Mouse (Mus musculus): ENCODE results near the gene Osbp2. TPM values are rescaled to one million over a fixed set of nuclear protein-coding genes. Genes with fewer than 3 reads are reported as not detected.

Gene Osbp2
- polyA plus RNA-seq, 1 experiment from 2014 or later, result 0.15 TPM

DNA sequence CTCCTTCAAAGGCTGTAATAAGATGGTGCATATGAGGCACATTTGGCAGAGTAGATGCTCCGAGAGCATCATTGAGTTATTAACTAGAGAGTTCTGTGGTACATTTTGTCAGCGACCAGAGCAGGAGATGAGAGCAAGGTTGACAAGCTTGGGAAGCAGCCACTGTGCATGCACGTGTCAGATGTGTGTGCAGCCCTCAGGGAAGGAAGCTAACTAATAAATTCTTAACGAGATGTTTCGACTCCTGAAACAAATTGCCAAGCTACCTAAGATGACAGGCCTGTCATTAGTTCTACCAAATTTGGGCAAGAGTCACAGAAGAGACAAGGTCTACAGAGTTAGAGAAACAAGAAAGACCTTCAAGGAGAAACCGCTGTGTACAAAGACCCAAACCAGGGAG, 640 bp upstream of the Osbp2 start:
- no peaks in the 10 kb centered on the region for H3K27me3 ChIP-seq
- ChIA-PET CTCF (interaction anchor here (1.3 kb wide), 1 partner anchor 15 kb away, joined by 3 read pairs; no protein-coding TSS in a partner anchor), POLR2A (no interaction called here)
- DNase-seq (ENCODE audit: low read depth, low spot score) (no peak), ATAC-seq (no peak)
- in situ Hi-C loops (cut with MboI; ENCODE audit: low pct_unique_long_range_greater_than_20kb), result no loop called here
- TF ChIP-seq CTCF (IDR thresholded peaks at IDR 0.05), result no peak

DNA sequence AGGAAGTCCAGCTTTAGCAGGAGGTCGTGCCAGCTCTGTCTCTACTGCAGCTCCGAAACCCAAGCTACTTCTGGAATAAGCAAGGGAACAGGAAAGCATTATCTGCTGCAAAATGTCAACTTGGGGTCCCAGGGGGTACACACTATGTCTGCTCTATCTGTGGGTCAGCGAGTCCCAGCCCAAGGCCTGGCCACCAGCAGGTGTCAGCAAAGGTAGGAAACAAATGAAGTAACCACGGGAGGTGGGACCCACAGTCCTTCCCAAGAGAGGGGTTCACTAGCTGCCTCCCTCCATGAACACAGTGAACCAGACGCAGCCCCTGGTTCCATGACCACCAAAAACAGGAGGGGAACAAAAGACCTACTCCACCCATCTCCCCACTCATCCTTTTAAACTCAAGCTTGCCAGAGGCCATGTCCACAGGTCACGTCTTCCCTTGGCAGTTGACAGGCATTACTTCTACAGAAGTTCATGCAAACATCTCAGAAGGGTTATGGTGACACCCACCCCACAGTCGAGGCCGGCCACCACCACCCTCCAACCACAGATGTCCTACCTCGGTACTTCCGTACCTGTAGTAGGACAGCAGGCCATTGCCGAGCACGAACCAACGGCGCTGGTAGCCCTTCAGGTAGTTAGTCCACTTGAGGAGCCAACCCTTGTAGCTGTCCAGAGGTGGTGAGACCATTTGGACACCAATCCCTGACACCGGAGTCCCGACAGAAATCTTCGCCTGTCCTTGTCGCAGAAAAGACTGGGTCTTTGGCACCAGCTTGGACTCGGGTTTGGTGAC, 846 bp downstream of the Osbp2 start:
- in situ Hi-C loops (cut with MboI; ENCODE audit: low pct_unique_long_range_greater_than_20kb), result no loop called here
- ChIA-PET CTCF (interaction anchor here (1.4 to 1.5 kb wide), 2 partner anchors 9 to 20 kb away, joined by 3 to 4 read pairs; no protein-coding TSS in a partner anchor), POLR2A (interaction anchor here (0.7 kb wide), 1 partner anchor 12 kb away, joined by 3 read pairs; no protein-coding TSS in a partner anchor)
- ATAC-seq, result no peak
- H3K27me3 ChIP-seq, result no peaks in the 10 kb centered on the region
- no peak for DNase-seq (ENCODE audit: low read depth, low spot score)
- TF ChIP-seq CTCF (IDR thresholded peaks at IDR 0.05), result no peak

DNA sequence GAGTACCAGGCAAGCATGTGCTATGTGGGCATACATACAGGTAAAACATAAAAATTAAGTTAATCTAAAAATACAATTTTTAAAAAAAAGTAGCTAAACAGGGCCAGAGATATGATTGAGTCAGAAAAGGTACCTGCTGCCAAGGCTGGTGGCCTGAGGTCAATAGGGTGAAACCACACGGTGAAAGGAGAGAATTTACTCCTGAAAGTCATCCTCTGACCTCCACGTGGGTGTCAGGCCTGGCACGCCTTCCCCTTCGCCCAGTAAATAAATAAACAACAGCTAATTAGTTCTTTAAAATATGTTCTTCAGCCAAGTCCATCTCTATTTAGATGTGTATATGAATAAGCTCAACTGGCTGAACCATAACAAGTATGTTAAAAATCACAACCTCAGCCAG, 3.3 kb downstream of the Osbp2 start:
- ChIA-PET POLR2A (interaction anchor here (0.7 kb wide), 1 partner anchor 8 kb away, joined by 3 read pairs; no protein-coding TSS in a partner anchor), CTCF (interaction anchor here (1.0 to 1.7 kb wide), 2 partner anchors 12 to 52 kb away, joined by 3 to 4 read pairs; no protein-coding TSS in a partner anchor)
- in situ Hi-C loops (cut with MboI; ENCODE audit: low pct_unique_long_range_greater_than_20kb), result no loop called here
- ATAC-seq (no peak), DNase-seq (ENCODE audit: low read depth, low spot score) (no peak)
- no peak for TF ChIP-seq CTCF (IDR thresholded peaks at IDR 0.05)
- no peaks in the 10 kb centered on the region for H3K27me3 ChIP-seq

DNA sequence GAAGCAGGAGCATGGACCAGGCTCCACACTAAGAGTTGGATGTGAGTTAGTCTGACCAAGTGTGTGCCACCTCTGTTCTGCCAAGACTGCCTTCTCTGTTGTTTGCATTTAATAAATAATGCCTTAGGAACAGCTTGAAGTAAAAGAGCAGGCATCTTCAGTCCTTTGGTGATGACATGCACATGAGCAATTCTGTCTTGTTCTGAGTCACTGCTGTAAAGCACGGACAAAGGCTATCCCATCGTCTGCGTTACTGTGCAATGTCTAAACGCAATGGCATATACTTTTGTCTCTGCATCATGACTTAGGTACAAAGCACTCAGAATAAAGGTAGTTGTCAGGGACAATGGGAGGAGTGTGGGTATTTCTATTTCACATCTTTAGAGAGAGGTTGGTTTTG, 3.9 kb downstream of the Osbp2 start:
- no peak for TF ChIP-seq CTCF (IDR thresholded peaks at IDR 0.05)
- ChIA-PET CTCF (interaction anchor here (1.7 kb wide), 1 partner anchor 51 kb away, joined by 4 read pairs; no protein-coding TSS in a partner anchor), POLR2A (no interaction called here)
- ATAC-seq (no peak), DNase-seq (ENCODE audit: low read depth, low spot score) (no peak)
- in situ Hi-C loops (cut with MboI; ENCODE audit: low pct_unique_long_range_greater_than_20kb), result no loop called here
- no peaks in the 10 kb centered on the region for H3K27me3 ChIP-seq

DNA sequence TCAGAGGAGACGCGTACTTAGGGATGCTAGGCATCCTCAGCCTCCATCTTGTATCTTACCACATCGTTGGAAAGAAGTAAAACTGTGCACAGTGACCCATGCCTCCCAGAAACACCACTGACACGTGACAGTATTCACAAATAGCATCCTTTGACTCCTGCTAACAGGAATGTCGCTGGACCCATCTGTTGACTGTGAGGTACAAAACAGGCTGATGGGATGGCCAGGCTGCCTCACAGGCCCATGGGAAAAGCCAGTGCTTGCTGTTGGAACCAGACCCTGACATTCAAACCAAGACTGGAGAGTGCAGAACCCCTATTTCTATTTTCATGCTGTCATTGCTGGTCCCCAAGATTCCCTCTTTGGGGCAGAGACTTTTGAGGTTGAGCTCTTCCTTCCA, 5.8 kb downstream of the Osbp2 start:
- TF ChIP-seq CTCF (IDR thresholded peaks at IDR 0.05), result no peak
- no peaks in the 10 kb centered on the region for H3K27me3 ChIP-seq
- CTCF ChIA-PET, result interaction anchor here (0.8 to 1.1 kb wide), 2 partner anchors 17 to 24 kb away, joined by 3 read pairs; no protein-coding TSS in a partner anchor
- DNase-seq (ENCODE audit: low read depth, low spot score) (no peak), ATAC-seq (no peak)
- in situ Hi-C loops (cut with MboI; ENCODE audit: low pct_unique_long_range_greater_than_20kb), result no loop called here
- POLR2A ChIA-PET, result no interaction called here

DNA sequence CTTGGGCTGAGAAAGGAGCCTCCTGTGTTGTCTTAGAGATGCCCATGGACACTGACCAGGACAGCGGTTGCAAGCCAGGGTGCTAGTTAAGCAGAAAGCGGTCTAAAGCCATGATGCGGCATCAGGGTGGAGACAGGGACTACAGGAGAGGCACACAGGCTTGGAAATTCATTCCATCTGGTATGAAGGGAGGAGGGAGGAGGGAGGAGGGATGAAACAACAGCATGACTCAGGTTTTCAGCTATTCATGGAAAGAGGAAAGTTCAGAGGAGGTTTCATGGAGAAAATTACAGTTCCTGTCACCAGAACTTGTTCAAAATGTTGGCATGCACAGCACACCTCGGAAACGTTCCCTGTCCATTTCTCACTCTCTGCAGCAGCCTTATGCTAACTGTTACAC, 7.9 kb downstream of the Osbp2 start:
- no peak for DNase-seq (ENCODE audit: low read depth, low spot score)
- ChIA-PET POLR2A (no interaction called here), CTCF (no interaction called here)
- H3K27me3 ChIP-seq, result no peaks in the 10 kb centered on the region
- no peak for ATAC-seq
- TF ChIP-seq CTCF (IDR thresholded peaks at IDR 0.05), result no peak
- in situ Hi-C loops (cut with MboI; ENCODE audit: low pct_unique_long_range_greater_than_20kb), result no loop called here

DNA sequence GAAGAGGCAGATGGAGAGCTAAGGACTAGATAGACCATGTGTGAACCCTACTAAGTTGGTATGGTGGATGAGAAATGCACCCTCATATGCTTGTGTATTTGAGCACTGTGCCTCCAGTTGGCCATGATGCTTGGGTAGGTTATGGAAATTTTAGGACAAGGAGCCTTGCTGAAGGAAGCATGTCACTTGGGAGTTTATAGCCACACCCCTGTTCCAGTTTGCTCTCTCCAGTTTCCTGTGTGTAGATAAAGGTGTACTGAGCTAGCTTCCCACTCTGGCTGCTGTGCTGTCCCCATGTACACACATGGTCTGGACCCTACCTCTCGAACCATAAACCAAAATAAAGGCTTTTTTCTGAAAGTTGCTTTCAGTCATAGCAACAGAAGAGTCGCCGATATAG, 9.5 kb downstream of the Osbp2 start:
- no peaks in the 10 kb centered on the region for H3K27me3 ChIP-seq
- ATAC-seq, result no peak
- ChIA-PET POLR2A (no interaction called here), CTCF (interaction anchor here (1.2 kb wide), 1 partner anchor 9 kb away, joined by 4 read pairs; no protein-coding TSS in a partner anchor)
- TF ChIP-seq CTCF (IDR thresholded peaks at IDR 0.05), result no peak
- in situ Hi-C loops (cut with MboI; ENCODE audit: low pct_unique_long_range_greater_than_20kb), result no loop called here
- DNase-seq (ENCODE audit: low read depth, low spot score), result no peak

DNA sequence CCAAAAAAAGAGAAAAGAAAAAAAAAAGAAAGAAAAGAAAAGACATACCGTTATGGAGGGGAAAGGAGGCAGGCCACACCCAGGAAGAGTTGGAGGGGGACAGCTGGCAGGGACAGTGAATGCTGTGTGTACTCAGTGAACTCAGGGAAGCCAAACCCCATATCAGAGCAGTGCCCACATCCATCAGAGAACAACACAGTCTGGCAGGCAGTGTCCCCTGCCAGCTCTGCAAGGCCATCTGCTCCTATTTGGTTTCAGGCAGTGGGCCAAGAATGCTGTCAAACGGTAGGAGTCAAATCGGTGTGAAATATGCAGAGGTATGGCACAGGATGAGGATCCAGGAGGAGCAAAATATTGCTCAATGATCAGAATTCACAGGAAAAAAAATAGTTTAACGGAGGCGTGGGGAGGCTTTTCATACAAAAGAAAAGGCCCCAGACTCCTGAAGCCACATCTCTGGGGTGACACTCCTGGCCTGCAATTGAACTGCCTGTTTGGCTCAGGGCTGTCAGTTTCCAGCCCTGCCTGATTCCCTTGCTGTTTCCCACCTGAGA, 10.1 kb downstream of the Osbp2 start:
- ChIA-PET POLR2A (no interaction called here), CTCF (interaction anchor here (1.2 kb wide), 1 partner anchor 9 kb away, joined by 4 read pairs; no protein-coding TSS in a partner anchor)
- TF ChIP-seq CTCF (IDR thresholded peaks at IDR 0.05), result no peak
- H3K27me3 ChIP-seq, result no peaks in the 10 kb centered on the region
- in situ Hi-C loops (cut with MboI; ENCODE audit: low pct_unique_long_range_greater_than_20kb), result no loop called here
- ATAC-seq, result peak; percentile 57
- DNase-seq (ENCODE audit: low read depth, low spot score), result no peak

DNA sequence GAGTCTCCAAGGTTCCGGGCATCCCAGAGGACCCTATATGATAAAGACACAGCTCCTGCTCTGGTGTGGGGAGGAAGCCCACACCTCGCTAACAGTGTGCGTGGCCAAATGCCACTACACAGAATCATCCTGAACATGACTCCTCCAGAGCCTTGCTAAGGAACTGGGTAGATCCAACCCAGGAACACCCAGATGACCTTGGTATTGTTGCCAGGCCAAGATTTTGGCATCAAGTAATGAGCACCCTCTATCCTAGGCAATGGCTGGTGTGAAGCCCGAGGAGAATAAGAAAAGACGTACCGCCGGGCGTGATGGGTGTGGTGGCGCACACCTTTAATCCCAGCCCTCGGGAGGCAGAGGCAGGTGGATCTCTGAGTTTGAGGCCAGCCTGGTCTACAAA, 10.7 kb downstream of the Osbp2 start:
- CTCF ChIA-PET, result no interaction called here
- H3K27me3 ChIP-seq, result no peaks in the 10 kb centered on the region
- POLR2A ChIA-PET, result no interaction called here
- no peak for DNase-seq (ENCODE audit: low read depth, low spot score)
- TF ChIP-seq CTCF (IDR thresholded peaks at IDR 0.05), result no peak
- in situ Hi-C loops (cut with MboI; ENCODE audit: low pct_unique_long_range_greater_than_20kb), result no loop called here
- ATAC-seq, result no peak

DNA sequence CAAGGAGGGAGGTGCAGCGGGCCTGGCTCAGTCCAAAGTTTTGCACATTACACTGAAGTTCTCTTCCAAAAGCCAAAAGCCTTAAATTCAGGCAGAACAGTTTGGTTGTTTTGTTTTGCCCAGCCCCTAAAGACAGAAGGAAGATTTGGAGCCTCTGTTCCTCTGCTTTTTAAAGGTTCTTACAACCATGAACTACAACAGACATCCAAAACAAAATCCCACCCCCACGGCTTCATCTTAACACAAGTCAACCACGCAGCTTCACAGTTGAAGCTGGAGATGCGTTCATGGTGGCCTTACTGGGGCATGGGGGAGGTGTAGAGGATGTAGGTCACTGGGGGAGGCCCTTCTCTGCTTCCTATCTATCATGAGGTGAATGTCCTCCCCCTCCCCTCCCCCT, 11.8 kb downstream of the Osbp2 start:
- TF ChIP-seq CTCF (IDR thresholded peaks at IDR 0.05), result no peak
- CTCF ChIA-PET, result no interaction called here
- ATAC-seq (no peak), DNase-seq (ENCODE audit: low read depth, low spot score) (no peak)
- POLR2A ChIA-PET, result no interaction called here
- in situ Hi-C loops (cut with MboI; ENCODE audit: low pct_unique_long_range_greater_than_20kb), result no loop called here
- no peaks in the 10 kb centered on the region for H3K27me3 ChIP-seq

DNA sequence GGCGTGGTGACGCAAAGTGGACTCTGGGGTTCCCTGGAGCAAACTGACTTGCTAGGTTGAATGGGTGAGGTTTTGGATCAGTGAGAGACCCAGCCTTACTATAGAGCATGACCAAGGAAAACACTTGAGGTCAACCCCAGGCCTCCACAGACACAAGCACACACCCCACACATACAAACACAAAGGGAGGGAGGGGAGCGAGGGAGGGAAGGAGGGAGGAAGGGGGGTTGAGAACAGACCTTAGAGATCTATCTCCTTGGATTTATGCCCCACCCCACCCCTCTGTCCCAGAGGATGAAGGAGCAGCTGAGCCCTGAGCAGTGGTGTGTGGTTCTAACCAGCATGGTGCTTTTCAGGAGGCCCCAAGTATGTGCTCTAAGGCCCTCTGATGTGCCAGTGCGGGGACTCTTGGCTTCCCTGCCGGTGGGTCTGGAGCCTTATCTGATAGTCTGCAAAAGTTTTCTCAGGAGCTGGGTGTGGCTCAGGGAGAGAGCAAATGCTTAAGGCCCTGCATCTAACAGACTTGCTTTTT, 12.9 kb downstream of the Osbp2 start:
- DNase-seq (ENCODE audit: low read depth, low spot score), result no peak
- no peak for ATAC-seq
- ChIA-PET CTCF (no interaction called here), POLR2A (no interaction called here)
- in situ Hi-C loops (cut with MboI; ENCODE audit: low pct_unique_long_range_greater_than_20kb), result no loop called here
- H3K27me3 ChIP-seq, result no peaks in the 10 kb centered on the region
- TF ChIP-seq CTCF (IDR thresholded peaks at IDR 0.05), result no peak
